Mouse (Mus musculus) liver, embryonic 13.5 days (tissue): ENCODE measurements around the gene Hyal1. TPM values are rescaled to one million over a fixed set of nuclear protein-coding genes. Genes with fewer than 3 reads are reported as not detected.

Experiments used
- polyA plus RNA-seq: library from polyadenylated mRNA; unstranded; fragments of >200 nt; fragmentation: Nextera tagmentation; extraction: Ambion mirVana; gene quantifications from 2 replicates; pipeline ENCODE4 v1.2.1, GENCODE M21; 2015

Gene Hyal1
- polyA plus RNA-seq, 1 experiment from 2014 or later, result 2.6 TPM

Other genes with a start within 250 kb of the Hyal1 start
- gene Hemk1, start 238.6 kb upstream of the Hyal1 start, polyA plus RNA-seq, result 3.6 and 3.8 TPM in 2 replicates
- gene 6430571L13Rik, start 236.3 kb upstream of the Hyal1 start, polyA plus RNA-seq, result 0.03 and 0.09 TPM in 2 replicates
- gene Cacna2d2, start 177.3 kb upstream of the Hyal1 start, polyA plus RNA-seq, result 0.05 TPM in 1 of 2 replicates, not detected in the other
- 16.5 and 18.3 TPM in 2 replicates for gene Tmem115, start 43.0 kb upstream of the Hyal1 start, polyA plus RNA-seq
- gene Cyb561d2, start 34.7 kb upstream of the Hyal1 start, polyA plus RNA-seq, result 17.4 and 17.7 TPM in 2 replicates
- gene Nprl2, start 34.7 kb upstream of the Hyal1 start, polyA plus RNA-seq, result 14.3 and 16.0 TPM in 2 replicates
- 0.21 TPM in 1 of 2 replicates, not detected in the other for gene Zmynd10, start 29.6 kb upstream of the Hyal1 start, polyA plus RNA-seq
- gene Rassf1, start 25.4 kb upstream of the Hyal1 start, polyA plus RNA-seq, result 17.5 and 18.2 TPM in 2 replicates
- 40.1 and 44.6 TPM in 2 replicates for gene Tusc2, start 13.7 kb upstream of the Hyal1 start, polyA plus RNA-seq
- gene Hyal2, start 9.0 kb upstream of the Hyal1 start, polyA plus RNA-seq, result 43.8 and 44.7 TPM in 2 replicates
- 10.5 and 12.2 TPM in 2 replicates for gene Naa80, start 2.0 kb downstream of the Hyal1 start, polyA plus RNA-seq
- gene Hyal3, start 3.9 kb downstream of the Hyal1 start, polyA plus RNA-seq, result 0.82 and 1.2 TPM in 2 replicates
- gene Ifrd2, start 10.7 kb downstream of the Hyal1 start, polyA plus RNA-seq, result 167 and 175 TPM in 2 replicates
- 0.22 and 0.34 TPM in 2 replicates for gene Sema3b, start 32.3 kb downstream of the Hyal1 start, polyA plus RNA-seq
- 144 and 163 TPM in 2 replicates for gene Gnai2, start 58.4 kb downstream of the Hyal1 start, polyA plus RNA-seq
- gene Slc38a3, start 92.6 kb downstream of the Hyal1 start, polyA plus RNA-seq, result 5.4 and 5.9 TPM in 2 replicates
- gene Gnat1, start 102.8 kb downstream of the Hyal1 start, polyA plus RNA-seq, result 1.1 and 1.5 TPM in 2 replicates
- 0.93 and 1.0 TPM in 2 replicates for gene Sema3f, start 133.5 kb downstream of the Hyal1 start, polyA plus RNA-seq
- 64.7 and 75.5 TPM in 2 replicates for gene Rbm5, start 194.1 kb downstream of the Hyal1 start, polyA plus RNA-seq